Mouse (Mus musculus): ENCODE results near the gene Slc16a13. TPM values are rescaled to one million over a fixed set of nuclear protein-coding genes. Genes with fewer than 3 reads are reported as not detected.
"Not testable (repeated sequence)": the region's sequence is repeated elsewhere in the genome, so short reads cannot be mapped to it uniquely, and the experiment has no call there.

Slc16a13 gene
- total and polyA plus RNA-seq, 3 experiments = 2.2 to 4.0 (median 2.8) TPM

DNA sequence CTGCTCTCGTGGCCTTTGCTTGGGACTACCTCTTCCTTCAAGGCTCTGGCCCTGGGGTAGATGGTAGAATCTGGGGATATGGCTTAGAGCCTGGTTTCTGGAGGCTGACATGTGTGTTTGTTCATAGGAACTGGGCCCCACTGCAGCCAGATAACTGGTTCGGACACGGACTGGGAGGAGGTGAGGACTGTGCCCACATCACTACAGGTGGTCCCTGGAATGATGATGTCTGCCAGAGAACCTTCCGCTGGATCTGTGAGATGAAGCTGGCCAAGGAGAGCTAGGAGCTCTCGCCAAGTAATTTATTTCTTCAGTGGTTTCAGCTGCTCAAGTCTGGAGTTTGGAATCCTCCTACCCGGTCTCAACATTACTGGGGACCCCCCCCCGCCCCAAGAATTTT is 50.6 kb downstream of the Slc16a13 start:
- Histone ChIP-seq H3K27ac (no peak overlapping the region), H3K79me2 (replicated peaks; ENCODE audit: control insufficient read depth, insufficient read depth, low read length) (no peaks in the 10 kb centered on the region), H3K27me3 (ENCODE audit: control insufficient read depth, insufficient read depth, low read length) (no peaks in the 10 kb centered on the region), H3K36me3 (ENCODE audit: control insufficient read depth, insufficient read depth, low read length) (no peaks in the 10 kb centered on the region), H3K9ac (ENCODE audit: low read depth, low read length) (no peak overlapping the region), H3K4me1 (ENCODE audit: control insufficient read depth, insufficient read depth, low read length) (no peaks in the 10 kb centered on the region), H3K4me3 (no peak overlapping the region)
- no peak for TF ChIP-seq EP300 (IDR thresholded peaks at IDR 0.05; ENCODE audit: insufficient read depth, low read depth, low read length)
- no peak for TF ChIP-seq CTCF (IDR thresholded peaks at IDR 0.05)
- no peak for TF ChIP-seq POLR2A (IDR thresholded peaks at IDR 0.05; ENCODE audit: insufficient read depth, low read depth, low read length)
- intact Hi-C loops (cut with DNase I) = loop anchor here (5.0 kb wide), 1 partner anchor 42 kb away; the partner anchor contains the start of gene Slc16a11
- DNase-seq = no peak
- 70% methylated on average over 7 of the region's 7 CpGs for WGBS

DNA sequence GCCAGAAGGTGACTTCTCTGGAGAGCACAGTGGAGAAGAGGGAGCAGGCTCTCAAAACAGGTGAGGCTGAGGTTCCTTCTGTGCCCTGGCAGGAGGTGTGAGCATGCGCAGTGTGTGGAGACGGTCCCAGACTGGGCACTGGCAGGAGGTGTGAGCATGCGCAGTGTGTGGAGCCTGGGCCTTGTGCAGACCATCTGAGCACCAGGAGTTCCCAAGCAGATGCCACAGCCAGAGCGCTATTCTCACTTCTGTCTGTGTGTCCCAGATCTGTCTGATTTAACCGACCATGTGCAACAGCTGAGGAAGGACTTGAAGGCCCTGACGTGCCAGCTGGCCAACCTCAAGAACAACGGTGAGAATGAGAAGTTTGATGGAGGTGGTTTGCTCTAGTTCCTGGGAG is 51.4 kb downstream of the Slc16a13 start:
- H3K79me2 ChIP-seq (replicated peaks; ENCODE audit: control insufficient read depth, insufficient read depth, low read length); intact Hi-C loops (cut with DNase I); H3K4me1 ChIP-seq (ENCODE audit: control insufficient read depth, insufficient read depth, low read length); H3K4me3 ChIP-seq; H3K27ac ChIP-seq; H3K36me3 ChIP-seq (ENCODE audit: control insufficient read depth, insufficient read depth, low read length); H3K27me3 ChIP-seq (ENCODE audit: control insufficient read depth, insufficient read depth, low read length); DNase-seq; H3K9ac ChIP-seq (ENCODE audit: low read depth, low read length): not testable (repeated sequence)
- WGBS = 89% methylated on average over 7 of the region's 7 CpGs

DNA sequence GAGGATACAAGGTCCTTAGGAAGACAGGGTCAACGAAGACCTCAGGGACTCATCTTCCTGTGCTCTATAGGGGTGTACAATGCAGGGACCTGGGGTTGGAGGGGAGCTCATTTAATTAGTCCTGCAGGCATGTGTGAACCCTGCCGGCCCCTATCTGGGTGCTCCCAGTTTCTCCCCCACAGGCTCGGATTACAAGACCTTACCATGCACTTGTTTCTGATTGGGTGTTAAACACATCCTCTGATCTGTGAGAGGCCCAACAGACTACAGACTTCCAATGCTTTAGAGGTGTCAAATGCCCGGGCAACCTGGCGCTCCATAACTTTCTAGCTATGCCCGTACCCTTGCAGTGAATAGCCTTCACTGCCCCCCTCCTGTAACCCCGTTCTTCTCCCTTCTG is 52.7 kb downstream of the Slc16a13 start:
- 48% methylated on average over 7 of the region's 7 CpGs for WGBS
- intact Hi-C loops (cut with DNase I) = no loop called here
- Histone ChIP-seq H3K4me3 (no peak overlapping the region), H3K9ac (ENCODE audit: low read depth, low read length) (no peak overlapping the region), H3K4me1 (ENCODE audit: control insufficient read depth, insufficient read depth, low read length) (no peaks in the 10 kb centered on the region), H3K36me3 (ENCODE audit: control insufficient read depth, insufficient read depth, low read length) (no peaks in the 10 kb centered on the region), H3K27me3 (ENCODE audit: control insufficient read depth, insufficient read depth, low read length) (no peaks in the 10 kb centered on the region), H3K27ac (no peak overlapping the region), H3K79me2 (replicated peaks; ENCODE audit: control insufficient read depth, insufficient read depth, low read length) (no peaks in the 10 kb centered on the region)
- no peak for DNase-seq
- TF ChIP-seq EP300 (IDR thresholded peaks at IDR 0.05; ENCODE audit: insufficient read depth, low read depth, low read length) (no peak), CTCF (IDR thresholded peaks at IDR 0.05) (no peak), POLR2A (IDR thresholded peaks at IDR 0.05; ENCODE audit: insufficient read depth, low read depth, low read length) (no peak)

Small RNAs within 50 kb of the gene (microRNA-seq; reads per million reads assigned to microRNA genes)
- gene Mir195a (1,583 to 3,585 reads per million in 2 experiments), gene Mir497 (0 reads per million in 2 experiments), gene Mir497b (0 reads per million in 2 experiments)

Other genes starting within 250 kb of the Slc16a13 start
- gene Ctdnep1, start 239.9 kb downstream of the Slc16a13 start, total RNA-seq (2021) = 100 to 1,000 TPM; 143 to 144 TPM
- gene Ctdnep1, start 239.9 kb downstream of the Slc16a13 start, polyA plus RNA-seq (2012; rRNA removed) = 138 and 190 TPM in 2 replicates
- gene Elp5, start 238.5 kb downstream of the Slc16a13 start, total RNA-seq (2021) = 10 to 100 TPM; 39.0 to 42.2 TPM
- 61.6 and 78.5 TPM in 2 replicates for gene Elp5, start 238.5 kb downstream of the Slc16a13 start, polyA plus RNA-seq (2012; rRNA removed)
- gene Gabarap, start 229.9 kb downstream of the Slc16a13 start, total RNA-seq (2021) = 100 to 1,000 TPM; 284 to 340 TPM
- gene Gabarap, start 229.9 kb downstream of the Slc16a13 start, polyA plus RNA-seq (2012; rRNA removed) = 469 and 750 TPM in 2 replicates
- gene Phf23, start 225.3 kb downstream of the Slc16a13 start, total RNA-seq (2021) = 10 to 100 TPM; 18.1 to 22.8 TPM
- 11.5 and 17.6 TPM in 2 replicates for gene Phf23, start 225.3 kb downstream of the Slc16a13 start, polyA plus RNA-seq (2012; rRNA removed)
- 1 to 10 TPM; 4.1 to 4.9 TPM for gene Dvl2, start 220.5 kb downstream of the Slc16a13 start, total RNA-seq (2021)
- 6.1 and 7.4 TPM in 2 replicates for gene Dvl2, start 220.5 kb downstream of the Slc16a13 start, polyA plus RNA-seq (2012; rRNA removed)
- 1,000 to 10,000 TPM; 1,139 to 1,355 TPM for gene Acadvl, start 205.7 kb downstream of the Slc16a13 start, total RNA-seq (2021)
- 701 and 889 TPM in 2 replicates for gene Acadvl, start 205.7 kb downstream of the Slc16a13 start, polyA plus RNA-seq (2012; rRNA removed)
- 1 to 10 TPM; 5.2 to 5.7 TPM for gene Dlg4, start 204.1 kb downstream of the Slc16a13 start, total RNA-seq (2021)
- 6.9 and 9.8 TPM in 2 replicates for gene Dlg4, start 204.1 kb downstream of the Slc16a13 start, polyA plus RNA-seq (2012; rRNA removed)
- gene Asgr1, start 167.0 kb downstream of the Slc16a13 start, total RNA-seq (2021) = not detected
- 0.50 TPM in 1 of 2 replicates, not detected in the other for gene Asgr1, start 167.0 kb downstream of the Slc16a13 start, polyA plus RNA-seq (2012; rRNA removed)
- gene Asgr2, start 128.4 kb downstream of the Slc16a13 start, total RNA-seq (2021) = under 1 TPM in 1 of 2 experiments, not detected in 1; 0.16 TPM
- gene Asgr2, start 128.4 kb downstream of the Slc16a13 start, polyA plus RNA-seq (2012; rRNA removed) = 0.31 and 0.56 TPM in 2 replicates
- 1 to 10 TPM; 5.6 to 6.7 TPM for gene Mgl2, start 90.7 kb downstream of the Slc16a13 start, total RNA-seq (2021)
- gene Mgl2, start 90.7 kb downstream of the Slc16a13 start, polyA plus RNA-seq (2012; rRNA removed) = 7.4 and 9.7 TPM in 2 replicates
- 1 to 10 TPM; 1.7 to 3.2 TPM for gene Clec10a, start 64.9 kb downstream of the Slc16a13 start, total RNA-seq (2021)
- 2.8 and 3.8 TPM in 2 replicates for gene Clec10a, start 64.9 kb downstream of the Slc16a13 start, polyA plus RNA-seq (2012; rRNA removed)
- under 1 TPM; 0.34 to 0.52 TPM for gene Slc16a11, start 8.3 kb downstream of the Slc16a13 start, total RNA-seq (2021)
- 1.1 and 9.6 TPM in 2 replicates for gene Slc16a11, start 8.3 kb downstream of the Slc16a13 start, polyA plus RNA-seq (2012; rRNA removed)
- gene Bcl6b, start 8.7 kb upstream of the Slc16a13 start, total RNA-seq (2021) = 10 to 100 TPM in 1 of 2 experiments, 1 to 10 TPM in 1; 9.1 to 13.7 TPM
- 18.9 and 21.0 TPM in 2 replicates for gene Bcl6b, start 8.7 kb upstream of the Slc16a13 start, polyA plus RNA-seq (2012; rRNA removed)
- 10 to 100 TPM; 30.7 to 34.5 TPM for gene 0610010K14Rik, start 16.9 kb upstream of the Slc16a13 start, total RNA-seq (2021)
- gene 0610010K14Rik, start 16.9 kb upstream of the Slc16a13 start, polyA plus RNA-seq (2012; rRNA removed) = 38.9 and 48.1 TPM in 2 replicates
- gene Gm21988, start 18.8 kb upstream of the Slc16a13 start, total RNA-seq (2021) = 1 to 10 TPM; 2.0 to 3.4 TPM
- 5.0 and 5.5 TPM in 2 replicates for gene Gm21988, start 18.8 kb upstream of the Slc16a13 start, polyA plus RNA-seq (2012; rRNA removed)
- gene Rnasek, start 18.8 kb upstream of the Slc16a13 start, total RNA-seq (2021) = 100 to 1,000 TPM in 1 of 2 experiments, 10 to 100 TPM in 1; 95.4 to 103 TPM
- 130 and 166 TPM in 2 replicates for gene Rnasek, start 18.8 kb upstream of the Slc16a13 start, polyA plus RNA-seq (2012; rRNA removed)
- gene Alox12, start 34.3 kb upstream of the Slc16a13 start, total RNA-seq (2021) = 1 to 10 TPM; 2.8 to 6.0 TPM
- gene Alox12, start 34.3 kb upstream of the Slc16a13 start, polyA plus RNA-seq (2012; rRNA removed) = 6.2 and 7.2 TPM in 2 replicates
- gene Alox12e, start 101.6 kb upstream of the Slc16a13 start, total RNA-seq (2021) = under 1 TPM in 1 of 2 experiments, not detected in 1; 0.16 TPM
- gene Alox12e, start 101.6 kb upstream of the Slc16a13 start, polyA plus RNA-seq (2012; rRNA removed) = 0.10 TPM in 1 of 2 replicates, not detected in the other
- gene Alox15, start 131.0 kb upstream of the Slc16a13 start, total RNA-seq (2021) = 10 to 100 TPM in 1 of 2 experiments, 1 to 10 TPM in 1; 5.5 to 13.7 TPM
- gene Alox15, start 131.0 kb upstream of the Slc16a13 start, polyA plus RNA-seq (2012; rRNA removed) = 1.5 and 2.9 TPM in 2 replicates
- 10 to 100 TPM; 17.0 to 20.7 TPM for gene Pelp1, start 189.0 kb upstream of the Slc16a13 start, total RNA-seq (2021)
- gene Pelp1, start 189.0 kb upstream of the Slc16a13 start, polyA plus RNA-seq (2012; rRNA removed) = 12.4 and 13.0 TPM in 2 replicates
- gene Arrb2, start 211.6 kb upstream of the Slc16a13 start, total RNA-seq (2021) = 10 to 100 TPM; 10.2 to 10.8 TPM
- 23.6 and 27.6 TPM in 2 replicates for gene Arrb2, start 211.6 kb upstream of the Slc16a13 start, polyA plus RNA-seq (2012; rRNA removed)
- 1 to 10 TPM; 6.6 to 6.7 TPM for gene Med11, start 230.9 kb upstream of the Slc16a13 start, total RNA-seq (2021)
- gene Med11, start 230.9 kb upstream of the Slc16a13 start, polyA plus RNA-seq (2012; rRNA removed) = 7.8 and 9.7 TPM in 2 replicates
- 1 to 10 TPM; 1.3 to 2.9 TPM for gene Zmynd15, start 238.4 kb upstream of the Slc16a13 start, total RNA-seq (2021)
- gene Zmynd15, start 238.4 kb upstream of the Slc16a13 start, polyA plus RNA-seq (2012; rRNA removed) = 3.2 and 3.8 TPM in 2 replicates
- gene Cxcl16, start 238.9 kb upstream of the Slc16a13 start, total RNA-seq (2021) = 1 to 10 TPM; 7.9 to 8.8 TPM
- gene Cxcl16, start 238.9 kb upstream of the Slc16a13 start, polyA plus RNA-seq (2012; rRNA removed) = 17.6 and 20.6 TPM in 2 replicates